Mouse (Mus musculus) heart, embryonic 16.5 days (tissue): Measurements from ENCODE around the gene Usp19. TPM values are rescaled to one million over a fixed set of nuclear protein-coding genes. Genes with fewer than 3 reads are reported as not detected.

Experiments used
- ATAC-seq: fragments of 200-750 bp; cut with Nextera tagmentation; replicated peaks from 2 replicates; pipeline ENCODE4 v1.8.0; 2017; ENCODE audit warnings: moderate number of reproducible peaks; ENCODE audit not compliant: insufficient read depth, low FRiP score; ENCODE audit errors: extremely low read depth
- H3K27ac ChIP-seq: fragments of 300-500 bp; sonication (generic); 2 replicates; pipeline ENCODE4 v1.5.1; 2014; ENCODE audit warnings: mild to moderate bottlenecking, low read length, control low read depth, moderate library complexity
- H3K27me3 ChIP-seq: fragments of 300-500 bp; sonication (generic); 2 replicates; pipeline ENCODE4 v1.6.1; 2014; ENCODE audit warnings: low read length, mixed read lengths; ENCODE audit not compliant: control insufficient read depth, insufficient read depth
- H3K36me3 ChIP-seq: fragments of 300-500 bp; sonication (generic); 2 replicates; pipeline ENCODE4 v1.6.1; 2014; ENCODE audit not compliant: control insufficient read depth, insufficient read depth
- H3K4me1 ChIP-seq: fragments of 300-500 bp; sonication (generic); 2 replicates; pipeline ENCODE4 v1.6.1; 2014; ENCODE audit warnings: low read length, mixed read lengths; ENCODE audit not compliant: control insufficient read depth, insufficient read depth
- H3K4me2 ChIP-seq: fragments of 300-500 bp; sonication (generic); 2 replicates; pipeline ENCODE4 v1.6.1; 2014; ENCODE audit warnings: low read depth, mild to moderate bottlenecking, control low read depth, low read length
- H3K4me3 ChIP-seq: fragments of 300-500 bp; sonication (generic); 2 replicates; pipeline ENCODE4 v1.5.1; 2014; ENCODE audit warnings: mild to moderate bottlenecking, control low read depth, low read length
- H3K9ac ChIP-seq: fragments of 300-500 bp; sonication (generic); 2 replicates; pipeline ENCODE4 v1.6.1; 2014; ENCODE audit warnings: low read length, control low read depth
- H3K9me3 ChIP-seq: fragments of 300-500 bp; sonication (generic); replicated peaks from 2 replicates; pipeline ENCODE4 v1.6.1; 2016; ENCODE audit warnings: low read length; ENCODE audit not compliant: control insufficient read depth
- WGBS: fragments of 180-500 bp; shearing (Covaris S2); extraction: QIAGEN DNeasy Blood & Tissue Kit; methylation state at CpG from one replicate; pipeline ENCODE4 v1.1.7; 2014; 5-methylcytosine and 5-hydroxymethylcytosine counted together
- polyA plus RNA-seq: library from polyadenylated mRNA; unstranded; fragments of >200 nt; fragmentation: Nextera tagmentation; extraction: Ambion mirVana; gene quantifications from 2 replicates; pipeline ENCODE4 v1.2.1, GENCODE M21; 2015

Usp19 gene
- 60.1 and 63.5 TPM in 2 replicates for polyA plus RNA-seq

DNA sequence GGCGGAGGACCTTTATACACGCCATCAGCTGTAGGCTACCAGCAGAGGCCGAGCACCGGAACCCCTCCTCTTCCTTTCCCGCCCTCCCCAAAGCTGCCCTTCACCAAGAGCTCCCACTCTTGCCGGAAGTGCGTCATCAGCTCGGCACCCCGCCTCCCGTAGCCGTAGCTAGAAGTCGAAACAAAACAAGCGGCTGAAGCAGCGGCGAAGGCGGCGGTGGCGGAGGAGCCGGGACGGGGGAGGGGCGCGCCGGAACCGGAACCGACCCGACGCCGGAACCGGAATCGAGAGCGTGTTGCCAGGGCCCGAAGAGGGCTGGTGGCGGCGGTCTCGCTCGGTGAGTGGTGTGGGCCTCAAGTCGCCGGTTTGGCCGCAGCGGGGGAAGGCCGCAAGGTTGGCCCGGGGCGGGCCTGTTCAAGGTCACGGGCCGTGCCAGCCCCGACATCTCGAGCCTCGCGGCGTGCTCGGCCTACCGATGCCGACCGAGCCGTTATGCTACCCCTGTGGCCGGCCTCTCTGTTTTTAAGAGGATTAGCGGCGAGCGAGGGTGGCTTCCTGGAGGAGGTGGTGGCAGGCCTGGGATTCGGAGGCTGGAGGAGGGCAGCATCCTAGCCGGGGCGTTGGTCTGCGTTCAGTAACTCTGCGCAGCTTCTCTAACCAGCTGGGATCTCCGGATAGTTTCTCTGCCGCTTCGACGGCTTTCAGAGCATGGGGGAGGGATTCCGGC, at the start of gene Usp19:
Gene Usp19, plus strand, starts transcription at position 44 of the 727 bp plus-strand sequence.
- Histone ChIP-seq H3K9me3 (no peaks in the 10 kb centered on the region), H3K27me3 (no peaks in the 10 kb centered on the region), H3K9ac (peak within 1 kb of the TSS; percentile 92), H3K4me1 (peaks cover 17% of the 10 kb centered on the region), H3K27ac (peak within 1 kb of the TSS; percentile 97), H3K36me3 (peaks cover 65% of the 10 kb centered on the region), H3K4me2 (peak within 1 kb of the TSS; percentile 95), H3K4me3 (peak within 1 kb of the TSS; percentile 80)
- under 1% methylated on average over 69 of the region's 69 CpGs for WGBS
- peak; percentile 94 for ATAC-seq

DNA sequence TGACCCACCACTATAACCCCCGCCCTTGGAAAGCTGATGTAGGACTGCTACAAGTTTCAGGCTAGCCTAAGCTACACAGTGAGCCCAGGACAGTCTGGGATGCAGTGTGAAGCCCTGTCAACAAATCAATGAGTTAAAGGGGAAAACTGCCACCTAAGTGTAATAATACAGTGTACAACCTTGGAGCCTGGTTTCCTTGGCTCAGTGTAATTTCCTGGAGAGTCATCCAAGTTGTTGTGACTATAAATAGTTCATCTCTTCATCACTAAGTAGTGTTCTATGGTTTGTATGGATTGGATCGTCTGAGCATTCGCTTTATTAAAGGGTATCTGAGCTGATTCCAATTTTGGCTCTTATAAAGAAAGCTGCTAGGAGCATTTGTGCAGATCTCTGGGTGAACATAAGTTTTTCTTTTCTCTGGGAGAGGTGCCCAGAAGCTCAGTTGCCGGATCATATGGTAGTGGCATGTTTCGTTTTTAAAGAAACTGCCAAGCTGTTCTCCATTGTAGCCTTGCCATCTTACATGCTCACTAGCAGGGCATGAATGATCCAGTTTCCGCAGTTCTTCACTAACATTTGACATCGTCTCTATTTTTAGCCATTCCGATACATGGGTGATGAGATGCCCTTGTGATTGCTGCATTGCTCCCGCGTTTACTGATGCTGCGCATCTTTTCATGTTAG, 49.0 kb upstream of the Usp19 start:
- Histone ChIP-seq H3K4me2 (peak overlapping the region; percentile 50), H3K27me3 (no peaks in the 10 kb centered on the region), H3K9me3 (no peaks in the 10 kb centered on the region), H3K9ac (peak overlapping the region; percentile 21; the same call in 1 of the 2 replicates), H3K4me3 (no peak overlapping the region), H3K4me1 (peaks cover 24% of the 10 kb centered on the region), H3K36me3 (no peaks in the 10 kb centered on the region), H3K27ac (peak overlapping the region; percentile 74)
- 43% methylated on average over 11 of the region's 11 CpGs for WGBS
- ATAC-seq = 0 out of 2 replicates have a peak, but pooled peaks have one; percentile 63

DNA sequence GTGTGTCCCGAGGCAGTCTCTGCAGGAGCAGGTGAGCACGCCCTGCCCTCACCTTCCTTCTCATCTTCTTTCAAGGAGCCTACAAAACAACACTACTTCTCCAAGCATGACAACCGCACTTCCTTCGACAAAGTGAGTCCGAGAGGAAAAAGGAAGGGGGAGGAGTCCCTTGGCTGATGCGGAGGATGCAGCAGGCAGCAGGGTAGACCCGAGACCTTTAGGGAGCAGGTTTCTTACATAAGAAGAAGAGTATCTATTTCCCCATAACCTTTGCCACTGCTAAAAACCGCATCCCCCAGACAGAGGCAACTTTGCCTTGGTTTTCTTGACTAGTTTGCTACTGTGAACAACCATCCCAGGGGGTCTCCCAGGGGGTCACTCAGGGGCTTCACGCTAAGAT, 45.3 kb upstream of the Usp19 start:
- Histone ChIP-seq H3K4me1 (peaks cover 36% of the 10 kb centered on the region), H3K27ac (no peak overlapping the region), H3K9ac (no peak overlapping the region), H3K4me2 (no peak overlapping the region), H3K4me3 (no peak overlapping the region), H3K36me3 (peaks cover 7% of the 10 kb centered on the region; the same call in 1 of the 2 replicates), H3K27me3 (no peaks in the 10 kb centered on the region), H3K9me3 (no peaks in the 10 kb centered on the region)
- 59% methylated on average over 9 of the region's 9 CpGs for WGBS
- ATAC-seq = no peak

GRCm38 (mm10) chr9:108449860-108450259, 40.5 kb upstream of the Usp19 start:
- Histone ChIP-seq H3K4me3 (peak overlapping the region; percentile 20; the same call in 1 of the 2 replicates), H3K36me3 (peaks cover 7% of the 10 kb centered on the region; the same call in 1 of the 2 replicates), H3K9ac (peak overlapping the region; percentile 61), H3K27me3 (no peaks in the 10 kb centered on the region), H3K4me2 (peak overlapping the region; percentile 59), H3K4me1 (peaks cover 32% of the 10 kb centered on the region), H3K9me3 (no peaks in the 10 kb centered on the region), H3K27ac (peak overlapping the region; percentile 90)
- peak; percentile 46 for ATAC-seq
- 39% methylated on average over 4 of the region's 4 CpGs for WGBS

DNA sequence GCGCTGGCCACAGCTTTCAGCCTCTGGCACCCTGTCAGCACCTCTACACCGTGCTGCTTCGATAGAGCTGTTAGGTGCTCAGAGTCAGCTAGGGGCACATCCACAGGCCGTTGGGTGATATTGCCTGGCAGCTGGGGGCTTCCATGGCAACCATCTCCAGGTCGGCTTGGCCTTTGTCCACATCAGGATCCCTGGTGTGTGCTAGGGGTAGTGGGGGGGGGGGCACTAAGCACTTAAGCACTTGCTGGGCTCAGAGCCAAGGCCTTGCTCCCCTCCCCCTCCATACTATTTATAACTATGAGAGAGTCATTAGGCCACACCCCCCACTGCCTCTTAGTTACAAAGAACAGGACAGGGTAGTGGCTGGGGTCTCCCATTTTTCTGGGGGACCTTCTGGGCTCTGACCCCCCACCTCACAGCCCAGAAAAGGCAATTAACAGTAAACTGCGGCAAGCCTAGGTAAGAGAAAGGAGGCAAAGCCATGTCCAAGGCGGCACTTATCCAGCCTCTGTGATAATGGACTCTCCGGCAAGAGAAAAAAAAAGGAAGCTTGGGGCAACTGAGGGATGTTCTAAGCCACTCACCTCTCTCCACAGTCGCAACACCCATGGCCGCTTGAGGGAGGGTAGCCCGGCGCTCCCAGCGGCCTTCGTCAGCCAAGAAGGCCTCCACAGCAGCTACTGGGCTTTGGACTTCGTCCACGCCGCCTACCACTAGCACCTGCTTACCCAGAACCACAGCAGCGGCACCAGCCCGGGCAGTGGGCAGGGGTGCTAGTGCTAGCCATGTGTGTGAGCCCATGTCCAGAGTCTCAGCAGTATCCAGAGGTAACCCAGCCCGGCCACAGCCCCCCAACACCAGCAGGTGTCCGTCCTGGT, 39.9 kb upstream of the Usp19 start:
- H3K4me2 ChIP-seq = peak overlapping the region; percentile 98
- peaks cover 7% of the 10 kb centered on the region; the same call in 1 of the 2 replicates for H3K36me3 ChIP-seq
- 35% methylated on average over 21 of the region's 21 CpGs for WGBS
- H3K4me1 ChIP-seq = peaks cover 32% of the 10 kb centered on the region
- H3K9ac ChIP-seq = peak overlapping the region; percentile 82
- H3K27ac ChIP-seq = peak overlapping the region; percentile 90
- H3K9me3 ChIP-seq = no peaks in the 10 kb centered on the region
- no peaks in the 10 kb centered on the region for H3K27me3 ChIP-seq
- peak; percentile 84 for ATAC-seq
- H3K4me3 ChIP-seq = peak overlapping the region; percentile 73

GRCm38 (mm10) chr9:108451170-108451493, 39.3 kb upstream of the Usp19 start:
- 59% methylated on average over 6 of the region's 6 CpGs for WGBS
- H3K36me3 ChIP-seq = peaks cover 7% of the 10 kb centered on the region; the same call in 1 of the 2 replicates
- peak overlapping the region; percentile 73 for H3K4me3 ChIP-seq
- H3K27me3 ChIP-seq = no peaks in the 10 kb centered on the region
- no peaks in the 10 kb centered on the region for H3K9me3 ChIP-seq
- peak overlapping the region; percentile 90 for H3K27ac ChIP-seq
- no peak for ATAC-seq
- H3K9ac ChIP-seq = peak overlapping the region; percentile 82
- peaks cover 32% of the 10 kb centered on the region for H3K4me1 ChIP-seq
- peak overlapping the region; percentile 98 for H3K4me2 ChIP-seq

DNA sequence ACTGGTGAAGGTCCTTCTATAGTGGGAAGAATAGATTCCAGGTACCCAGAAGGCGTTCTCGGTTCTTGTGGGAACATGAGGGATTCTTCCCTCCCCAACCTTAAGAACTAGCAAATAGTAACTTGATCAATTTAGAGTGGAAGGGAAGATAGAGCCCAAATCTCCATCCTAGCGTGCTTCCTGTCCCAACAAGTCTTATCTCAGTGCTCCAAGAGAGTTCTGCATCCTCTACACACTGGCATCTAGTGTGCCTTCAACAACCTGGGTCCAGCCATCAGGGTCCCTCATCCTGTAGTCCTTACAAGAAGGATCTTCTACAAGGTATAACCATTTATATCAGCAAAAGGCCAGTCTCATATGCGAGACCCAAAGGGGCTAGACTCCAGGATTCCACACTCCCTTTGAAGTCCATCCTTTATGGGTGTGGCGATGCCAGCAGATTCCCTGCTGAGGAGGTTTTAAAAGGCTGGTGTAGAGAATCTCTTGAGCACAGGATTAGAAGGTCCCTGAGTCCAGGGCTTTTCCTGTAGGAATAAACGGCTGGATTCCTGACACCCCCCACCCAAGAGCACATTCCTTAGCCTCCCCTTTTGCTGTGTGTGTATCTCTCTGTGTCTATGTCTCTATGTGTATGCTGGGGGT, 38.8 kb upstream of the Usp19 start:
- Histone ChIP-seq H3K27ac (peak overlapping the region; percentile 90), H3K4me1 (peaks cover 32% of the 10 kb centered on the region), H3K4me3 (peak overlapping the region; percentile 73), H3K36me3 (peaks cover 7% of the 10 kb centered on the region; the same call in 1 of the 2 replicates), H3K4me2 (peak overlapping the region; percentile 98), H3K27me3 (no peaks in the 10 kb centered on the region), H3K9me3 (no peaks in the 10 kb centered on the region), H3K9ac (peak overlapping the region; percentile 82)
- ATAC-seq = no peak
- 42% methylated on average over 6 of the region's 6 CpGs for WGBS

- peak overlapping the region; percentile 90 for H3K27ac ChIP-seq
- WGBS = under 1% methylated on average over 40 of the region's 40 CpGs
- no peaks in the 10 kb centered on the region for H3K27me3 ChIP-seq
- peak overlapping the region; percentile 73 for H3K4me3 ChIP-seq
- peak; percentile 76 for ATAC-seq
- H3K36me3 ChIP-seq = peaks cover 7% of the 10 kb centered on the region; the same call in 1 of the 2 replicates
- H3K4me1 ChIP-seq = peaks cover 32% of the 10 kb centered on the region
- H3K4me2 ChIP-seq = peak overlapping the region; percentile 98
- H3K9me3 ChIP-seq = no peaks in the 10 kb centered on the region
- H3K9ac ChIP-seq = peak overlapping the region; percentile 82
Observed at GRCm38 (mm10) chr9:108452291-108452906, 38.0 kb upstream of the Usp19 start.
